Mouse (Mus musculus): Measurements from ENCODE around the gene Prss22. TPM values are rescaled to one million over a fixed set of nuclear protein-coding genes. Genes with fewer than 3 reads are reported as not detected.
A peak's percentile ranks its signal among the peaks of the same experiment; 100 is the strongest.

The Prss22 gene
- polyA plus RNA-seq, 1 experiment: 0.06 TPM

DNA sequence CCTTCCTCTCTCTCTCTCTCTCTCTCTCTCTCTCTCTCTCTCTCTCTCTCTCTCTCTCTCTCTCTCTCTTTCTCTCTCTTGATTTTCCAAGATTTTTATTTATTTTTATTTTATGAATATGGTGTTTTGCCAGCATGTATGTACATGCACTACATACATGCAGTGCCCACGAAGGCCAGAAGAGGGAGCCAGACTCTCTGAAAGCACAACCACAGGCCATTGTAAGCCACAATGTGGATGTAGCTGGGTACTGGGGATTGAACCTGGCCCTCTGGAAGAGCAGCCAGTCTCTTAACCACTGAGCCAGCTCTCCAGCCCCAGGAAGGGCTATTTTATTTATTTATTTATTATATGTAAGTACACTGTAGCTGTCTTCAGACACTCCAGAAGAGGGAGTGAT is 28.7 kb downstream of the Prss22 start:
- H3K27me3 ChIP-seq (ENCODE audit: control insufficient read depth, insufficient read depth, low read length): no peaks in the 10 kb centered on the region
- WGBS: 3% methylated on average over 1 of the region's 1 CpGs
- no peak overlapping the region for H3K27ac ChIP-seq (ENCODE audit: insufficient read depth, low read length)
- peaks cover 9% of the 10 kb centered on the region; the same call in 1 of the 2 replicates for H3K4me1 ChIP-seq (ENCODE audit: control insufficient read depth, insufficient read depth, insufficient read length)
- TF ChIP-seq POLR2A (IDR thresholded peaks at IDR 0.05; ENCODE audit: low read depth, low read length) (no peak), CTCF (IDR thresholded peaks at IDR 0.05; ENCODE audit: extremely low read depth, insufficient read depth, insufficient read length, insufficient replicate concordance) (peak; percentile 67; the same call in 1 of the 2 replicates)
- peak in 1 of 2 experiments; percentile 59 for DNase-seq (ENCODE audit: low read depth in 1 of 2, low spot score in 2 of 2)
- no peak overlapping the region for H3K4me3 ChIP-seq (ENCODE audit: extremely low read depth, insufficient read depth, insufficient read length)
- no peaks in the 10 kb centered on the region for H3K36me3 ChIP-seq (ENCODE audit: control insufficient read depth, insufficient read depth, low read length)

DNA sequence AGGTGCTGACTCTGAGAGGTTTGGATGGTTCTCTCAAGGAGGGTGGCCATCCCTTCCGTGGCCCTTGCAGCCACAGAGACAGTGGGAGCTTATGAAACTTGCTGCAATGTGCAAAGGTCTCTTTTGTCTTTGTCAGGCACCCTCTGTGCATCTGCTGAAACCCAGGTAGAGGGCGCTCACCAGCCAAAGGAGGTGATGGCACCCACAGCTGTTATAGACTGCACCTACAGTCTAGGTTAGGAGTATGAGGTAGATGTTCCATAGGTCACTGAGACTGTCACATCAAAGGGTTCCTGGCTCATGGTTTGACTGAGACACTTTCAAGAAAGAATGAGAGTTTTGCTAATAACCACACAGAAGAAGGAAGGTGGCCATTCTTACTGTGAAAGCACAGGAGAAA is 29.1 kb downstream of the Prss22 start:
- DNase-seq (ENCODE audit: low read depth in 1 of 2, low spot score in 2 of 2): no peak
- H3K4me1 ChIP-seq (ENCODE audit: control insufficient read depth, insufficient read depth, insufficient read length): peaks cover 9% of the 10 kb centered on the region; the same call in 1 of the 2 replicates
- H3K36me3 ChIP-seq (ENCODE audit: control insufficient read depth, insufficient read depth, low read length): no peaks in the 10 kb centered on the region
- 59% methylated on average over 2 of the region's 2 CpGs for WGBS
- H3K27ac ChIP-seq (ENCODE audit: insufficient read depth, low read length): no peak overlapping the region
- TF ChIP-seq CTCF (IDR thresholded peaks at IDR 0.05; ENCODE audit: extremely low read depth, insufficient read depth, insufficient read length, insufficient replicate concordance) (peak; percentile 6; the same call in 1 of the 2 replicates), POLR2A (IDR thresholded peaks at IDR 0.05; ENCODE audit: low read depth, low read length) (no peak)
- no peaks in the 10 kb centered on the region for H3K27me3 ChIP-seq (ENCODE audit: control insufficient read depth, insufficient read depth, low read length)
- no peak overlapping the region for H3K4me3 ChIP-seq (ENCODE audit: extremely low read depth, insufficient read depth, insufficient read length)

DNA sequence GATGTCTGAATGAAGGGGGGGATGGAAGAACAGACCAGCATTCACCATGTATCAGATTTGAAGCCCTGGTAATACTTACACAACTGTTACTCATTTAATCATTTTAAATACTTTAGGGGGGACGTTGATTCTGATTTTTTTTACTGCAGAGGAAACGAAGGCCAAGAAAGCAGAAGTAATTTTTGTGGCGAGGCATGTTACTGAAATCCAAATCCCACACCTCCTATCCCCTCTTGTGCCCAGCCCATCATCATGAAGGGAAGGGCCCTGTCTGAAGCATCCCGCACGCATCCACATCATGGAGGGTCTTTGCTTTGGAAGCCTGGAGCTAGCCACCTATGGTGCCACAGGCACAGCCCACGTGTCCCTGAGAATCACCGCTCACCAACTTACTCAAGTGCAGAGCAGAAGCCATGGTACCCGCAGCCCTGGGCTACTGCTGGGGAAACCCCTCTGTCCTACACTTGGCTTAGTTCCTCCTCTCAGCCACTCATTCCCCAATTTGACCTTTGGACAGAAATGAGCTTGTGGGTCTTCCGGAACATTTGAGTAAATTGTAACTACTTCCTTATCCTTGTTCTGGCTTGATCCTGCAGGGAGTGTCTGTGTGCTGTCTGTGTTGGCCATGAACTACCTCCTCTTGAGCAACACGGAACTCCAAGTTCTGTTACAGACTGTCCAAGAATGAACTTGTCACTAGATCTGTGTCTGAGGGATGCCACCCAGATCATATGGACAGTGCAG is 31.1 kb downstream of the Prss22 start:
- H3K27ac ChIP-seq (ENCODE audit: insufficient read depth, low read length): peak overlapping the region; percentile 69

DNA sequence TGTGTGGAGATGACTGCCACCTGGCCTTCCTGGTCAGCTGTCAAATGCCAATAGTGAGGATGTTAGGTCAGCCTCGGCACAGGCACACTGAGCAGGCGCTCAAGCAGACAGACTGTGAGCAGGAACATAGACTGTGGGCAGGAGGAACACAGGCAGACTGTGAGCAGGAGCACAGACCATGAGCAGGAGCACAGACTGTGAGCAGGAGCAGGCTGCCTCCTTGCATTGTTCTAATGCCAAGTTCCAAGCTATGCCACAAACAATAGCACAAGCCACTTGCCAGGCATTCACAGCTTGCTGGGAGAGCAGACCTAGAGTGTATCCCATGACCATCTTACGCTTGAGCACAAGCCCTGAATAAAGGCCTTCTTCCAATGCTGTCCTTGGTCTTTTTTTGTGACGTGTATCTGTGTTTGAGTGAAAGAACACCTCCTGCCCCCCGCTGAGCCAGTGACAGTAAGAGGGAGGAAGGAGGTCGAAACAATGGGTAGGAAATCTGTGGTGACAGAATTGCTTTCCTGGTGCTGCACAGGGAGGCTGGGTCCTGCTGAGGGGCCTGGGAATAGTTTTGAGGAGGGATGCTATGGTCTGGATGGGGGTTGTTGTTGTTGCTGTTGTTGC is 32.0 kb downstream of the Prss22 start:
- no peak for DNase-seq (ENCODE audit: low read depth in 1 of 2, low spot score in 2 of 2)
- Histone ChIP-seq H3K4me3 (ENCODE audit: extremely low read depth, insufficient read depth, insufficient read length) (no peak overlapping the region), H3K36me3 (ENCODE audit: control insufficient read depth, insufficient read depth, low read length) (no peaks in the 10 kb centered on the region), H3K27me3 (ENCODE audit: control insufficient read depth, insufficient read depth, low read length) (no peaks in the 10 kb centered on the region), H3K27ac (ENCODE audit: insufficient read depth, low read length) (0 out of 2 replicates have a peak overlapping the region, but pooled peaks have one; percentile 12), H3K4me1 (ENCODE audit: control insufficient read depth, insufficient read depth, insufficient read length) (peaks cover 9% of the 10 kb centered on the region; the same call in 1 of the 2 replicates)
- 59% methylated on average over 6 of the region's 6 CpGs for WGBS
- TF ChIP-seq POLR2A (IDR thresholded peaks at IDR 0.05; ENCODE audit: low read depth, low read length) (no peak), CTCF (IDR thresholded peaks at IDR 0.05; ENCODE audit: extremely low read depth, insufficient read depth, insufficient read length, insufficient replicate concordance) (no peak)

More for the DNA sequence above, 31.1 kb downstream of the Prss22 start:
- H3K27me3 ChIP-seq (ENCODE audit: control insufficient read depth, insufficient read depth, low read length): no peaks in the 10 kb centered on the region
- WGBS: 20% methylated on average over 10 of the region's 10 CpGs
- TF ChIP-seq POLR2A (IDR thresholded peaks at IDR 0.05; ENCODE audit: low read depth, low read length): no peak
- H3K36me3 ChIP-seq (ENCODE audit: control insufficient read depth, insufficient read depth, low read length): no peaks in the 10 kb centered on the region
- peaks cover 9% of the 10 kb centered on the region; the same call in 1 of the 2 replicates for H3K4me1 ChIP-seq (ENCODE audit: control insufficient read depth, insufficient read depth, insufficient read length)
- no peak overlapping the region for H3K4me3 ChIP-seq (ENCODE audit: extremely low read depth, insufficient read depth, insufficient read length)
- no peak for DNase-seq (ENCODE audit: low read depth in 1 of 2, low spot score in 2 of 2)

DNA sequence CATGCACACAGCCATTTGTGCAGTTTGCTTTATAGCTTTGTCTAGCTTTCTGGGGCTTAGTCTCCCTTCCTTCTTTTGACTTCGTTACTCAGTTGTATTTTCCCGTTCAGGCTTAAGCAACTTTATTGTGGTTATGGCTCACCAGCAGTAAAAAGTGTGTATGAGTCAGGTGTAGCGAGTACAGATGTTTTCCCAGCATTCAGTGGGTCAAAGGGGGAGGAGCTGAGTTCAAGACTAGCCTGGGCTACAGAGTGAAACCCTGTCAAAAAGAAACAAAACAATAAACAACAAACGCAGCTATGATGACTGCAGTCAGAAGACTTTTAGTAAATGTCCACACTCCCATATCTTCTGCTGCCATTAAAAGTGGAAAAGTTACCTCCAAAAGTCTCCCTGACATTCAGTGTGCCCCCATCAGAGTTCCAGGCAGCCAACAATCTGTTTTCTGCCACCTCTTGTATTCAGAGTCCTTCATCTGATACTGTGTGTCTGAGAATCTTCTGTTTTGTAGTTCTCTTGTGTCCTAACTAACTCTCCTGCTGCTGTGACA is 36.3 kb downstream of the Prss22 start:
- H3K4me3 ChIP-seq (ENCODE audit: extremely low read depth, insufficient read depth, insufficient read length): no peak overlapping the region
- H3K4me1 ChIP-seq (ENCODE audit: control insufficient read depth, insufficient read depth, insufficient read length): peaks cover 6% of the 10 kb centered on the region; the same call in 1 of the 2 replicates
- H3K36me3 ChIP-seq (ENCODE audit: control insufficient read depth, insufficient read depth, low read length): no peaks in the 10 kb centered on the region
- DNase-seq (ENCODE audit: low read depth in 1 of 2, low spot score in 2 of 2): no peak
- no peaks in the 10 kb centered on the region for H3K27me3 ChIP-seq (ENCODE audit: control insufficient read depth, insufficient read depth, low read length)
- WGBS: 41% methylated on average over 4 of the region's 4 CpGs
- no peak for TF ChIP-seq CTCF (IDR thresholded peaks at IDR 0.05; ENCODE audit: extremely low read depth, insufficient read depth, insufficient read length, insufficient replicate concordance)
- no peak for TF ChIP-seq POLR2A (IDR thresholded peaks at IDR 0.05; ENCODE audit: low read depth, low read length)
- H3K27ac ChIP-seq (ENCODE audit: insufficient read depth, low read length): no peak overlapping the region

DNA sequence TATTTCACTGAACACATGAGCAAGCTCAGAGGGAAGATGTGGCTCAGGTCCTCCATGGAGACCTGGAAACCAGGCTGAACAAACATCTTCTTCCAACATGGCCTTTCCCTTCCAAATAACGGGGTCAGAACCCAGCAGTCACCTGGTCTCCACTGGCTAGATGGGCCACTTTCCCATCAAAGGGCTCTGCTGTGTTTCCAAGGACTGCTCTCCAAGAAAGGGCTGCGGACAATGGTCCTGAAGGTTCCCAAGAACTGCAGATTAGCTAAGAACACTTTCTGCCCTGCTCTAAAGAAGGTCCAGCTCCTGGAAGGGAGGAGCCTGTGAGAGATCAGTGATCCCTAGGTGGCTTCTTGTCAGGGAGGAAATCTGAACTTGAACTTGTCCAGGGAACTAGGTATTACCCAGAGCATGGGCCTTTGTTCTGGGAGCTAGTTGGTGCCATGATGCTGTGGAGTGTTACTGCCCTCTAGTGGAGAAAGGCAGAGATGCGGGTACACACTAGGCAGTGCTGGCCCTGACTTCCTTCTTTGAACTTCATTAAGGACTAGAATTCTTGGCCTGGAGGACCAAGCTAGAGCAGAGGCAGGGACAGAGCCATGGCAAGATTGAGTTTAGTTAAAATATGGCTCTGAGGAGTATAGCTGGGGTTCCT is 37.7 kb downstream of the Prss22 start:
- TF ChIP-seq POLR2A (IDR thresholded peaks at IDR 0.05; ENCODE audit: low read depth, low read length): no peak
- TF ChIP-seq CTCF (IDR thresholded peaks at IDR 0.05; ENCODE audit: extremely low read depth, insufficient read depth, insufficient read length, insufficient replicate concordance): peak; percentile 90; the same call in 1 of the 2 replicates
- Histone ChIP-seq H3K27ac (ENCODE audit: insufficient read depth, low read length) (no peak overlapping the region), H3K4me3 (ENCODE audit: extremely low read depth, insufficient read depth, insufficient read length) (no peak overlapping the region), H3K4me1 (ENCODE audit: control insufficient read depth, insufficient read depth, insufficient read length) (no peaks in the 10 kb centered on the region), H3K27me3 (ENCODE audit: control insufficient read depth, insufficient read depth, low read length) (no peaks in the 10 kb centered on the region), H3K36me3 (ENCODE audit: control insufficient read depth, insufficient read depth, low read length) (no peaks in the 10 kb centered on the region)
- 41% methylated on average over 3 of the region's 3 CpGs for WGBS
- DNase-seq (ENCODE audit: low read depth in 1 of 2, low spot score in 2 of 2): peak in 1 of 2 experiments; percentile 65

All from spleen, adult 2 months (tissue).